Mouse (Mus musculus) cerebellum, adult 18-20 months (tissue): Measurements from ENCODE around the gene Akap13.

Experiments
- DNase-seq, 2 experiments: peaks; one replicate each; pipeline ENCODE4 v3.0.0; 2021

Akap13 gene

GRCm38 (mm10) chr7:75521199-75521598, 65.9 kb downstream of the Akap13 start:
- no peak for DNase-seq

DNA sequence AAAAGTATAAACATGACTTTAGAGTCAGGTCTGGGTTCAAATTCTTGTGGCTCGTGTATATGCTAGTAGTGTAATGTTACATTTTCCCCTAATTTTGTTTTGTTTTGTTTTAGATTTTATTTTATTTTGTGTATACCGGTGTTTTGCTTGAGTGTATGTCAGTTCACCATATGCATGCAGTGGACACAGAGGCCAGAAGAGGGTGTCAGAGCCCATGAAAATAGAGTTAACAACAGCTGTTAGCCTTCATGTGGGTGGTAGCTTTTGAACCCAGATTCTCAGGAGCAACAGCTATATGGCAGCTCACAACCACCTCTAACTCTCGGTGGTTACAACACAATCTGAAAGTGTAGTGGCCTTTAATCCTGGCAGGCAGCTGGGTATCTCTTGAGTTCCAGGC, 66.9 kb downstream of the Akap13 start:
- no peak for DNase-seq

- no peak for DNase-seq
These were observed 69.6 kb downstream of the Akap13 start for GRCm38 (mm10) chr7:75524789-75525569.

GRCm38 (mm10) chr7:75525716-75526401, 70.5 kb downstream of the Akap13 start:
- DNase-seq, result no peak

DNA sequence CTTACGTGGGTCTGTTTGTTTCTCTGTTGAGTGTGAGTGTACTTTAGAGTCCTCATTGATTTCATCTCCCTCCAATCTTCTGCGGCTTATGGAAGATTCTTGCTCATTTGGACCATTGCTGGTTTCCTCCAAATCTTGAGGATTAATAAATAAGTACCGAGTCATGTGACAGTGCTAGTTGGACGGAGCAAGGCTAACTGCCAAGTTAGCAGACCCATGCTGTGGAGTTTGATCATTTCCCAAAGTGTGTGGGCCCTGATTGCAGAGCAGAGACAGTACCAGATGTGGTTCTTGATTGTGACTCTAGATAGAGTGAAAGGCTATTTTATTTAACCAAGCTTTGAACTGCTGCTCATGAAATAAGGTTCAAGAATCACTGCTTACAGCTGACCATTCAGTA, 73.4 kb downstream of the Akap13 start:
- no peak for DNase-seq

GRCm38 (mm10) chr7:75529857-75530437, 74.6 kb downstream of the Akap13 start:
- DNase-seq, result no peak

GRCm38 (mm10) chr7:75530642-75531041, 75.3 kb downstream of the Akap13 start:
- DNase-seq, result no peak

DNA sequence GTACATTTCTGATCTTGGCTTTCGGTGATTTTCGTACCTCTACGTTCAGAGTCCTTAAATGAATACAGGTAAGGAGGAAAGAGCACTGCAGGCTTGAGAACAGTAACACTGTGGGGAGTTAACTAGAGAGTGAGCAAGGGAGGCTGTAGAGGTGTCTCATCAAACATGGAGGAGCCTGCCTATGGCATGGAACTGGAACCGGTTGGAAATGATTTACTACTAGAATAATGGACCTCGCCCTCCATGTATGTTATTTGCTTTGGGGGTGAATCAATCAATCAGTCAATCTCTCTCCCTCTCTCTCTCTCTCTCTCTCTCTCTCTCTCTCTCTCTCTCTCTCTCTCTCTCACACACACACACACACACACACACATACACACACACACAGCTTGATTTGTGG, 77.7 kb downstream of the Akap13 start:
- DNase-seq, result no peak

- no peak for DNase-seq
These were observed 81.0 kb downstream of the Akap13 start for GRCm38 (mm10) chr7:75536298-75536697.

DNA sequence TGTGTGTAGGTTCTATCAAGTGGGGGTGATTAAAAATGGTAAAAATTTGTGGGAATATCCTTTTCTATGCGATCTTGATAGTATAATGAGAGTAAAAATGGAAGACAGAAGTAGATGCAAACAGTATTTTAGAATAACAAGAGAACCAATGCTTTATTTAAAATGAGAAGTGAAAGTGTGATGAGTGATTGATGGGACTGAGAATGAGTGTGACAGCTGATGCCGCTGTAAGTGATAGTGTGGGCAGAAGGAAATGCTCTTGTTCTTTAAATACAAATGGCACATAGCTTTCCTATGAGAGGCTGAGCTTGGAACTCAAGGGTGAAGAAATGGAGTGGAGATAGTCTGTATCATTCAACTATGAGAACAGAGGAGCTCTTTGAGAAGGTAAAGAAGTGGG, 82.2 kb downstream of the Akap13 start:
- no peak for DNase-seq

- DNase-seq, result no peak
These were observed 83.2 kb downstream of the Akap13 start for GRCm38 (mm10) chr7:75538513-75538912.

DNA sequence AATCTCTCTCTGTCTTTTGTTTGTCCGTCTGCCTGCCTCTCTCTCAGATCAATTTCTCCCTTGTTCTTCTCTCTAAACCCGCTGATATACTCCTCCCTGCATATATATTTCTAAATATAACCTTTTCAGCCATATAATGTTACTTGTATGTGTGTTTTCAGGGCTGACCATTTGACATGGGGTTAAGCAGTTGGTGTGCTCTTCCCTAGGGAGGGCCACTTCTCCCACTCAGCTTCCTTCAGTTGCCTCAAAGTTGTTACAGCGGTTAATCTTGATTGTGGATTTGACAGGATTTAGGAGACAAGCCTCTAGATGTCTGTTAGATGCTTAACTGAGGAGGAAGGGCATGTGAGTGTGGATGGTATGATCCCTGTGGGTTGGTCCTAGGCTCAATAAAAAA, 83.8 kb downstream of the Akap13 start:
- DNase-seq, result no peak

DNA sequence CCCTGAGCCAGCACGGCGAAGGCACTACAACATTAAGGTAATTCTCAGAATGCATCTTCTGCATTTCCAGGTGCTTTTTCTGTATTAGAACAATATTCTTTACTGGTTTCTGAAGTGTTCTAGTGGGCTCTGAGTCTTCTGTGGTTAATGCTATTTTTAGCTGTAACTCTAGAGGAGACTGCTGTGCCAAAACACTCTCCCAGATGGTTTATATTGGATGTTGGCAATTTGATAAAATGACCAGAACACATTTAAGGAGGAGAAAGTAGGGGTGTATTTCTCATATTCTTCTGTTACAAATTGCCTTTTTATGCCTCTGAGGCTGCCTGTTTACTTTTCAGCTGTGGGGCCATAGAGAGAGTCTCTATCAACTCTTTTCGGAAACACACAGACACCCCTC, 94.5 kb downstream of the Akap13 start:
- no peak for DNase-seq

GRCm38 (mm10) chr7:75550791-75551336, 95.5 kb downstream of the Akap13 start:
- no peak for DNase-seq

GRCm38 (mm10) chr7:75553002-75553666, 97.8 kb downstream of the Akap13 start:
- DNase-seq, result no peak

GRCm38 (mm10) chr7:75553667-75554045, 98.3 kb downstream of the Akap13 start:
- DNase-seq, result no peak

DNA sequence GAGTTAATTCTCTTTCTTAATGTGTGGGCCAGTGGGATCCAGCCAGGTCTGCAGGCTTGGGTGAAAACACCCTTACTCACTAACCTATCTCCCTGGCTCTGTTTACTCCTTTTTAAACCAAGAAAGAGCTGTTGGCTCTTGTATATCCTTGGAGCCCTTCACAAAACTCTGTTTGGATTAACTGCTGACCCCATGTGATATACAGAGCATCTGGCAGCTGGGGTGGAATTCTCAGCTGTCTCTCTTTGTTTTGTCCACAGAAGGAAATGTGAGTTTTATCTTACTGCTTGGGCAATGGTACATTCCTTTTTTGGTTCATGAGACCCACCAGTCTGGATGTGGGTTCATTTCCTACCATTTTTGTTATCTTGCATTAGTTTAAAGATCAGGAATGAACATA, 98.7 kb downstream of the Akap13 start:
- no peak for DNase-seq

DNA sequence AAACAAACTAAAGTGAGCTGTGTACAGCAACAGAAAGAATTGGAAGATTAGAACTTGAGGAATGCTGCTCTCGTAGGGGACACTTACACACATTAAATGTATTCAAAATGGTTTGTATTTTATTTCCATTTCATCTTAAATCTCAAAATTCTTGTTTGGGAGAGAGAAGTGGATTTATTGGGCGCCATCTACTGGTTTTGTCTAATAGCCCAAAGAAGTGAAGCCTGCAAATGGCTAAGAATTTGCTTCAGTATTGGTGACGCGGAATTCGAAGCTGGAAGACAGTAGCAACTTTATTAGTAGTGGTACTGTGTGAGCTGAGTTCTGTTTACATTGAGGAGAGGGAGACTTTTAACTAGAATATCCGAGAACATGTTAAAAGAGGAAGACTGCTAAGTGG, 100.6 kb downstream of the Akap13 start:
- no peak for DNase-seq

DNA sequence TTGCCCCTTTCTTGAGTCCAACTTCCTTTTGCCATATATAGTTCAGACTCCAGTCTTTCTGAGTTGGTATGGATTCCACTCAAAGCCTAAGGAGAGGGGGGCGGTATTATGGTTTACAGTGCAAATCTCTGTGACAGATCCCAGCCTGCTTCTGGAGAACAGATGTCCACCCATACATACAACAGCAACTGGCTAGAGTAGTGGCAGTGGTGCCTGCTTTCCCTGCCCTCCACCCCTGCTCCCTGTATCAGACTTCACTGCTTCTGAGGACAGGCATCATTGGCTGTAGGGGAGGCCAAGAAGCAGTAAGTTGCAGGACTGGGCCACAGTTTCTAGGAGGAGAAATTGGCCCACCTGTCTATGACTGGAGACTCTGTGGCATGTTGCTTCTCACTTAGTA, 102.9 kb downstream of the Akap13 start:
- no peak for DNase-seq

DNA sequence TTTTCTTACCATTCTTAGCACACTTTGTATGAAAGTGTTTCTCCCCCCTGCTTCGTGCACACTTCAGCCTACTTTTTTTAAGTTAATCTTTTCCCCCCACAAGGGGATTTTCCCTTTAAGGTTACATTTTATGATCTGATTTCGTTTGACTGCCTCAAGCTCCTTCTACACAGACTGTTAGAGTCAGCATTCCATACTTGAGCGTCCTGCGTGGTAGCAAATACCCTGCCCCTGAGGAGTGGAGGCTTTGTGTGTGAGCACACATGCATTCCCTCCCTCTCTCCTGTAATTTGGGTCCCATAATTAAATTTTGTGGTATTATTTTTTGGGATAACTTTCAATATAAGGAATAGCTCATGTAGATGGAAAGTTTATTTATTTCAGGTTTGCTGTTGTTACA, 103.8 kb downstream of the Akap13 start:
- DNase-seq, result no peak

DNA sequence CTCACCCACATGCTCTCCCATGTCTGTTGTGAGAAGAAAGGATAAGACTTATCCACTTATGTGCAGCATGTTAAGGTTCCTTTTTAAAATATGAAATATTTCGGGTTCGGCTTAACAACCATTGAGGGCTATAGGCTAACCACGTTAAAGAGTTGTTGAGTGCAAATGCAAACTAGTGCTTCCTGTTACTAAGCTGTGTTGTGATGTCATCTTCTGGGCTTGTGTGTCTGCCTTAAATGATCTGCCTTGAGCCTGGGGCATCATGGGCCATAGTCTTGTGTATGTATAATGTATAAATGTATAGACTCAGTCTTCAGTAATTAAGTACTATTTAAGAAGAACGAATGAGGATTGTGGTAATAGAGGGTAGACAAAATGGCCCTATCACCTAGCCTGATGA, 104.6 kb downstream of the Akap13 start:
- no peak for DNase-seq

DNA sequence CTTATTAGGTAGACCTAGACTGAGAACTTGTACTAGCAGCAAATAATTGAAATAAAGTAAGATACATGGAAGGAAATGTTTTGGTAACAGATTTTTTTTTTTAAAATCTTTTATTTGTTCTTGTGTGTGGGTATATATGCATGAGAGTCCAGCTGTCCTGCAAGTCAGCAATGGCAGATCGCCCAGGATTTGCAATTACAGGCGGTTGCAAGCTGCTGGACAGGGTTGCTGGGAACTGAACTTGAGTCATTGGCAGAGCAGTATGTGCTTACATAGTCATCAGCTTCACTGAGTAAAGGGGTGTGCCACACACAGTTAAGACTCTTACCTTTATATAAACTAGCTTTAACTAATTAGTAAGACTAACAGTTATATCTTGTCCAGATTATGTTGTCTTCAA, 105.2 kb downstream of the Akap13 start:
- no peak for DNase-seq

DNA sequence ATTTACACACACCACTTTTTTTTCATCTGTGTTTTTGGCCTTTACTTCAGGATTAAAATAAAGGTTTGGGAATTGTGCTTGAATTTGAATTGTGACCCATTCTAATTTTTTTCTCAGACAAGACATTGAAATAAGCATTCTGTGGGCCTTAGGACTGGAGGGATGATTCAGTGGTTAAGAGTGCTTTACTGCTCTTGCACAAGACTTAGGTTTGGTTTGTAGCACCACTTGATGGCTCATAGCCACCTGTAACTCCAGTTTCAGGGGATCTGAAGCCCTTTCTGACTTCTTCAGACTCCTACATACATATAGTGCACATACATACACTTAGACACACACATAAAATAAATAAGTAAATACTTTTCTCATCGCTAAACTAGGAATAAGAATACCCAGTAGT, 105.8 kb downstream of the Akap13 start:
- no peak for DNase-seq
